Mouse (Mus musculus) midbrain, embryonic 15.5 days (tissue): Measurements from ENCODE around the gene Zfp971. TPM values are rescaled to one million over a fixed set of nuclear protein-coding genes. Genes with fewer than 3 reads are reported as not detected.
"Not testable (repeated sequence)": the region's sequence is repeated elsewhere in the genome, so short reads cannot be mapped to it uniquely, and the experiment has no call there.

ENCODE experiments used
- ATAC-seq: fragments of 200-750 bp; cut with Nextera tagmentation; replicated peaks from 2 replicates; pipeline ENCODE4 v1.8.0; 2017; ENCODE audit warnings: moderate TSS enrichment
- H3K27ac ChIP-seq: fragments of 300-500 bp; sonication (generic); 2 replicates; pipeline ENCODE4 v1.5.1; 2015; ENCODE audit warnings: mild to moderate bottlenecking, inconsistent platforms
- H3K27me3 ChIP-seq: fragments of 300-500 bp; sonication (generic); replicated peaks from 2 replicates; pipeline ENCODE4 v1.6.1; 2015; ENCODE audit warnings: inconsistent platforms
- H3K36me3 ChIP-seq: fragments of 300-500 bp; sonication (generic); replicated peaks from 2 replicates; pipeline ENCODE4 v1.6.1; 2015; ENCODE audit warnings: inconsistent platforms
- H3K4me1 ChIP-seq: fragments of 300-500 bp; sonication (generic); 2 replicates; pipeline ENCODE4 v1.6.1; 2015; ENCODE audit warnings: inconsistent platforms
- H3K4me2 ChIP-seq: fragments of 300-500 bp; sonication (generic); 2 replicates; pipeline ENCODE4 v1.6.1; 2015; ENCODE audit warnings: inconsistent platforms, mild to moderate bottlenecking, moderate library complexity
- H3K4me3 ChIP-seq: fragments of 300-500 bp; sonication (generic); 2 replicates; pipeline ENCODE4 v1.5.1; 2015; ENCODE audit warnings: mild to moderate bottlenecking, inconsistent platforms
- H3K9ac ChIP-seq: fragments of 300-500 bp; sonication (generic); 2 replicates; pipeline ENCODE4 v1.6.1; 2015; ENCODE audit warnings: mild to moderate bottlenecking, inconsistent platforms
- H3K9me3 ChIP-seq: fragments of 300-500 bp; sonication (generic); 2 replicates; pipeline ENCODE4 v1.6.1; 2016; ENCODE audit warnings: inconsistent platforms
- WGBS: fragments of 180-500 bp; shearing (Covaris S2); methylation state at CpG from one replicate; pipeline ENCODE4 v1.1.7; 2015; ENCODE audit warnings: mixed read lengths; 5-methylcytosine and 5-hydroxymethylcytosine counted together
- polyA plus RNA-seq: library from polyadenylated mRNA; unstranded; fragments of >200 nt; fragmentation: Nextera tagmentation; extraction: Ambion mirVana; gene quantifications from 2 replicates; pipeline ENCODE4 v1.2.1, GENCODE M21; 2015

Zfp971 gene
- polyA plus RNA-seq: 9.3 TPM in 2 replicates

- not testable (repeated sequence) for H3K9me3 ChIP-seq, H3K36me3 ChIP-seq, H3K27ac ChIP-seq, H3K4me1 ChIP-seq, ATAC-seq, H3K27me3 ChIP-seq
- Histone ChIP-seq H3K4me3 (peak within 1 kb of the TSS; percentile 62), H3K9ac (peak within 1 kb of the TSS; percentile 55), H3K4me2 (peak within 1 kb of the TSS; percentile 51)
- under 1% methylated on average over 15 of the region's 15 CpGs for WGBS
Measured at GRCm38 (mm10) chr2:178023011-178023611, at the start of gene Zfp971. Zfp971 (plus strand) TSS chr2:178023284.

DNA sequence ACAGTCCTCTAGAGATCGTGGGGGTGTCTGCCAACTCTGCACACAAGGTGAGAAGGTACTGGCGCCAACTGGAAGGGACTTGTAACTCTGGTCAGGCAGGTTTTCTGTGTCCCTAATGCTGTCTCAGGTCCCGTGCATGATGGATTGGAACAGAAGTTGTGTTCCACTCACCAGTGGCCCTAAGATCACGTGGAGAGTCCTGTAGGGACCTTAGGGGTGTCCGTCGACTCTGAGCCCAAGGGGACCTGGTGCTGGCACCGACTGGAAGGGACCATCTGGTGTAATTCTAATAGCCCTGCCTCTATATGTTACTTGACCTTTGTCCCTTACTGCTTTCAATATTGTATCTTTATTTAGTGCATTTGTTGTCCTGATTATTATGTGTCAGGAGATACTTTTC, 48.3 kb upstream of the Zfp971 start:
- H3K4me1 ChIP-seq, H3K9me3 ChIP-seq, H3K9ac ChIP-seq, H3K4me2 ChIP-seq, ATAC-seq, H3K36me3 ChIP-seq, H3K27me3 ChIP-seq, H3K27ac ChIP-seq, H3K4me3 ChIP-seq: not testable (repeated sequence)
- WGBS: 73% methylated on average over 7 of the region's 7 CpGs

GRCm38 (mm10) chr2:178019486-178019885, 3.6 kb upstream of the Zfp971 start:
- H3K27me3 ChIP-seq, ATAC-seq, H3K36me3 ChIP-seq, H3K4me3 ChIP-seq, H3K9ac ChIP-seq, H3K27ac ChIP-seq, H3K4me2 ChIP-seq, H3K4me1 ChIP-seq, H3K9me3 ChIP-seq: not testable (repeated sequence)
- WGBS: 90% methylated on average over 3 of the region's 3 CpGs

- WGBS: 89% methylated on average over 8 of the region's 8 CpGs
- H3K4me3 ChIP-seq, ATAC-seq: not testable (repeated sequence)
Measured at GRCm38 (mm10) chr2:178020773-178021172, 2.3 kb upstream of the Zfp971 start.

DNA sequence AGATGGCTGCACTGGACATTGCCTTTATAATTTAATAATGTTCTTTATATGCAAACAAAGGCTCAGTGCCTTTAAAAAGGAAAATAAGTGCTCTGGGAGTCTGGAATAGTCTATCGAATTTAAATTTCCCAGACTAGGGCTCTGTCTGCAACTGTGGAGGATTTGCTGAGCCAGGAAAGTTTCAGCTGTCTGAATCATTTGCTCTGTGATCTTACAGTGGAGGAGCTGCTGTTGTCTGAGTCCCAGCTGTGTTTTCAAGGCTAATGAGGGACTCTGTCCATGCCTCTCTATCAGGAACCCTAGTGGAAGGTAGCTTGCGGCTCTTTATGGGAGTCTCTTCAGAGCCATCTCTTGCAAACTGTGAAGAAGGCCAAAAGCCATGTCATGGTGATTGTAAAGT, 777 bp downstream of the Zfp971 start:
- H3K4me3 ChIP-seq: peak overlapping the region; percentile 62
- ATAC-seq, H3K27ac ChIP-seq, H3K36me3 ChIP-seq, H3K27me3 ChIP-seq, H3K9me3 ChIP-seq, H3K4me1 ChIP-seq: not testable (repeated sequence)
- 19% methylated on average over 2 of the region's 2 CpGs for WGBS
- peak overlapping the region; percentile 51 for H3K4me2 ChIP-seq
- H3K9ac ChIP-seq: peak overlapping the region; percentile 55; the same call in 1 of the 2 replicates

More at GRCm38 (mm10) chr2:178020773-178021172, 2.3 kb upstream of the Zfp971 start:
- H3K27ac ChIP-seq, H3K4me1 ChIP-seq, H3K9ac ChIP-seq, H3K27me3 ChIP-seq, H3K36me3 ChIP-seq, H3K9me3 ChIP-seq, H3K4me2 ChIP-seq: not testable (repeated sequence)

GRCm38 (mm10) chr2:178027601-178028000, 4.5 kb downstream of the Zfp971 start:
- not testable (repeated sequence) for H3K4me2 ChIP-seq, ATAC-seq, H3K27ac ChIP-seq, H3K4me1 ChIP-seq, H3K4me3 ChIP-seq, H3K9ac ChIP-seq, H3K9me3 ChIP-seq, H3K36me3 ChIP-seq, H3K27me3 ChIP-seq
- 91% methylated on average over 3 of the region's 3 CpGs for WGBS

- WGBS: 2% methylated on average over 1 of the region's 1 CpGs
- Histone ChIP-seq H3K36me3 (peaks cover 9% of the 10 kb centered on the region; the same call in 1 of the 2 replicates), H3K27ac (no peak overlapping the region), H3K9ac (no peak overlapping the region), H3K4me1 (no peaks in the 10 kb centered on the region), H3K9me3 (no peaks in the 10 kb centered on the region), H3K27me3 (no peaks in the 10 kb centered on the region), H3K4me2 (no peak overlapping the region), H3K4me3 (no peak overlapping the region)
- ATAC-seq: no peak
Measured at GRCm38 (mm10) chr2:178058195-178058594, 35.1 kb downstream of the Zfp971 start.

GRCm38 (mm10) chr2:178078166-178078717, 55.2 kb downstream of the Zfp971 start, which contains the start of gene Zfp931:
Zfp931 (minus strand) TSS chr2:178078476.
- H3K36me3 ChIP-seq, H3K4me1 ChIP-seq, H3K27me3 ChIP-seq, H3K27ac ChIP-seq, H3K9me3 ChIP-seq, ATAC-seq: not testable (repeated sequence)
- Histone ChIP-seq H3K4me3 (peak within 1 kb of the TSS; percentile 44), H3K4me2 (peak within 1 kb of the TSS; percentile 53), H3K9ac (peak within 1 kb of the TSS; percentile 35; the same call in 1 of the 2 replicates)
- 0% methylated on average over 3 of the region's 14 CpGs for WGBS

Other genes with a start within 250 kb of the Zfp971 start
- gene Gm14325, start 182.9 kb upstream of the Zfp971 start, polyA plus RNA-seq: 29.7 and 32.8 TPM in 2 replicates
- 1.5 and 2.1 TPM in 2 replicates for gene Gm14327, start 126.2 kb upstream of the Zfp971 start, polyA plus RNA-seq
- gene Zfp972, start 97.7 kb upstream of the Zfp971 start, polyA plus RNA-seq: 0.34 and 0.56 TPM in 2 replicates
- 13.2 and 14.8 TPM in 2 replicates for gene Gm14326, start 66.0 kb upstream of the Zfp971 start, polyA plus RNA-seq
- 15.0 TPM in 2 replicates for gene Zfp931, start 55.2 kb downstream of the Zfp971 start, polyA plus RNA-seq
- 66.3 and 67.1 TPM in 2 replicates for gene Phactr3, start 95.7 kb downstream of the Zfp971 start, polyA plus RNA-seq